Mouse (Mus musculus) urinary bladder, adult 18-20 months (tissue): ENCODE results near the gene Emilin1.

Experiments used
- DNase-seq, 2 experiments: peaks; one replicate each; pipeline ENCODE4 v3.0.0; 2022; ENCODE audit warnings: low spot score in 2 of 2, mixed read lengths in 2 of 2

Gene Emilin1

GRCm38 (mm10) chr5:30959966-30960501 is 46.8 kb downstream of the Emilin1 start, which contains the start of gene Preb:
Gene Preb (minus strand): TSS chr5:30960361.
- peak; percentile 95 to 98 for DNase-seq

DNA sequence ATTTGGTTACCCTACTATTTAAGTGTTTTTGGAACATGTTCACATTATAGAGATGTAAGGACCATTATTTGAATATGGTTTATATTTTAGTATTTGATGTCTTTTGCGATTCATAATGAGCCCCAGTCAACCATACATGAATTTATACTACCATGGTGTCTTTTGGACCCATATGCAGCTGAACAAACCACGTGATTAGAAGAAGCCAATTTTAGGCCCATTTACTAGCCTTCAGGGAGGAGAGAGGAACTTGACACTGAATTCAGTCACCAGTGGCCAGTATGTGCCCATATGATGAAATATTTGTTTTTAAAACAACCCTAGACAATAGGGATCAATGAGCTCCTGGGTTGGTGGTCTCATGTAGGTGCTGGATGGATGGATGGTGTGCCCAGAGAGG is 47.6 kb downstream of the Emilin1 start:
- DNase-seq, result no peak

DNA sequence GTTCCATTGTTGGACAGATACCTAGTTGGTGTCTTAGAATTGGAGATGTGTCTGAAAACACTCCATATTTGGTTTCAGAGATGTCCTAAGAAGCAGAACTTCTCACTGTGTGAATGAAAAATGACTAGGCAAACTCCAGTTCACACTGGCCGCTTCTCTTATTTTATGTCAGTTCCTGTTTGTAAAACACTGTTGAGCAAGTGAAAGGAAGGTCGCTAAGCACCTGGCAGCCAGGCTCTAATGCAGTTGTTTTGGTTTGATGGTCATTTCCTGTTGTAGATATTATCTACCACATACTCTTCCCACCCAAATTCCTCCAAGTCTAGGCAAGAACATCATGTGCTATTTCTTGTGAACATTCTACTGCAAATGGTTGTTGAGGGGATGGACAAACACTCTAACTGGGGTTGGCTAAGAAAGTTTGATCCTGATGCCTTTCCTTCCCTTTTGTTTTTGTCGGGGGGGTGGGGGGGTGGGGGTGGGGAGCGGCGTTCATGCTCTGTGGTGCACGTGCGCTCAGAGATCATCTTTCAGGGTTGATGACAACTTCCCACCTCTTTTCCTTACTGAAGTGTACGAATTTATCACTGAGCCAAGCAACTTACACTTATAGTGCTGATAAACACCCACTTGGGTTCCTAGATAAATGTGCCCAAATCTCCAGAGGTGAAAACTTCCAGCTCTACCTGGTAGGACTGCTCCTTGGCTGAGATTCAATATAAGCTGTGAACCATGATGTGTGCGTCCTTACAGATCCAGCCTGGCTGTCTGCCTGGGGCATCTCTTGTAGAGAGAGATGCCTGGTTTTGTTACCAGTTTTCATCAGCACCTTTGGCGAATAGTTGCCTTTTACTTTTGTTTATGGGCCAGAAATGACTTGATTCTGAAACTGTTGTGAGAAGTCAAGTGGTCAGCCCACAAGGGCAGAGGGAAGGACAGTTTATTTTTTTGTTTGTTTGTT is 48.6 kb downstream of the Emilin1 start:
- no peak for DNase-seq

DNA sequence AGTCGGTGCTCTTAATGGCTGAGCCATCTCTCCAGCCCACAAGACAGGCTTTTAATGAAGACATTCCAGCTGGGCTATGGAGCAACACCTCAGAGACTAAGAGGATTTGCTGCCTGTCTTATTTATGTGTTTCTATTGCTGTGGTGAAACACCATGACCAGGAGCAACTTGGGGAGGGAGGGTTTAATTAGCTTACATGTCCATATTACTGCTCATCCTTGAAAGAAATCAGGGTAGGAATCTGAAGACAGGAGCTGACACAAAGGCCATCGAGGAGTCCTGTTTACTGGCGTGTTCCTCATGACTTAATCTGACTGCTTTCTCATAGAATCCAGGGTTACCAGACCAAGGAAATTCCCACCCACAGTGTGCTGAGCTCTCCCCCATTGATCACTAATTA is 50.7 kb downstream of the Emilin1 start:
- no peak for DNase-seq

GRCm38 (mm10) chr5:30966189-30966588 is 53.0 kb downstream of the Emilin1 start:
- no peak for DNase-seq

- DNase-seq, result peak in 1 of 2 experiments; percentile 68
Observed at GRCm38 (mm10) chr5:30968416-30968815, 55.2 kb downstream of the Emilin1 start, which contains the start of gene Tcf23. Gene Tcf23 (plus strand): TSS chr5:30968662.

DNA sequence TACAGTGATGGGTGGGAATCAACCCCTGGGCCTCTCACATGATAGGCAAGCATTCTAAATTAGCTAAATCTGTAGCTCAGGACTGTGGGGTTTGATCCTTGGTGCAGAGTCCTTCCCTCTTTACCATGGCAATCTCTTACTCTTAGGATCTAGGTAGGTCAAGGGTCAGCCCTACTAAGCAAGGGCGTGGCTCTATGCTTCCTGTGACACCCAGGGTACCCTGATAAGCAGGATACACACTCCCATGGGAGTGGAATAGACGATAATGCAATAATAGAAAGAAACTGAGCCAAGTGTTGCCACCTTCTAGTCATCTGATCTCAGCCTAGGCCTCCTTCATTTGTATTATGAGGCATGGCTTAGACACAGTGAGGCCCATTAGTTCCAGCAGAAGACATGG is 56.2 kb downstream of the Emilin1 start:
- DNase-seq, result no peak
